ENCODE assay signal across 28 mouse cellular contexts in genomic region chr3:153799603-153800002, GRCm38 (mm10). TPM values are rescaled to one million over a fixed set of nuclear protein-coding genes. Genes with fewer than 3 reads are reported as not detected.
A peak's percentile ranks its signal among the peaks of the same experiment; 100 is the strongest.
DNase-seq lines count a peak whose midpoint lies in the region; ATAC-seq and TF ChIP-seq lines count a peak whose summit lies in the region.
"Had no signal": no experiment of that assay in that cellular context is flagged by ENCODE, and none has a peak within 500 bp of the region (broad histone marks: within the 10 kb centered on the region; RNA-seq: fewer than 3 reads in every experiment).

No protein-coding gene starts in this region.

- H3K27ac ChIP-seq in heart, embryonic 12.5 days (ENCODE audit: poor library complexity, severe bottlenecking): no peak overlapping the region
- peak overlapping the region; percentile 91 for H3K27ac ChIP-seq in liver, embryonic 13.5 days
- H3K27ac ChIP-seq in MEL (ENCODE audit: control insufficient read depth, low read depth, low read length): peak overlapping the region; percentile 90
- peak overlapping the region; percentile 81 for H3K27ac ChIP-seq in liver, embryonic 16.5 days (ENCODE audit: low read length)
- H3K27ac ChIP-seq: embryonic facial prominence, embryonic 13.5 days; embryonic facial prominence, embryonic 15.5 days; forebrain, embryonic 12.5 days had no signal

- H3K4me3 ChIP-seq in heart, embryonic 12.5 days: no peak overlapping the region
- no peak overlapping the region for H3K4me3 ChIP-seq in liver, embryonic 13.5 days (replicated peaks)
- H3K4me3 ChIP-seq in MEL (ENCODE audit: control insufficient read depth in 1 of 2, insufficient read depth in 1 of 2, low read depth in 2 of 2, low read length in 2 of 2): no peak overlapping the region
- H3K4me3 ChIP-seq in liver, embryonic 16.5 days (ENCODE audit: low read depth, low read length): no peak overlapping the region
- H3K4me3 ChIP-seq: embryonic facial prominence, embryonic 13.5 days; embryonic facial prominence, embryonic 15.5 days; erythroblast, embryonic 14.5 days; forebrain, embryonic 10.5 days; forebrain, embryonic 12.5 days had no signal

- no peaks in the 10 kb centered on the region for H3K36me3 ChIP-seq in heart, embryonic 12.5 days
- H3K36me3 ChIP-seq in liver, embryonic 13.5 days: no peaks in the 10 kb centered on the region
- H3K36me3 ChIP-seq in MEL (ENCODE audit: control insufficient read depth in 1 of 2, insufficient read depth in 2 of 2, low read length in 2 of 2): peaks cover 0 to 67% of the 10 kb centered on the region in 2 experiments; a peak in 2 of 4 replicates
- H3K36me3 ChIP-seq in liver, embryonic 16.5 days (ENCODE audit: control insufficient read depth, insufficient read depth): no peaks in the 10 kb centered on the region
- H3K36me3 ChIP-seq: embryonic facial prominence, embryonic 13.5 days; embryonic facial prominence, embryonic 15.5 days; forebrain, embryonic 10.5 days; forebrain, embryonic 12.5 days; G1E had no signal

- H3K79me2 ChIP-seq in MEL (ENCODE audit: control insufficient read depth, insufficient read depth, low read length, poor library complexity): no peaks in the 10 kb centered on the region

- no peak for TF ChIP-seq EP300 in MEL (IDR thresholded peaks at IDR 0.05; ENCODE audit: low read depth in 1 of 2, low read length in 2 of 2)

- TF ChIP-seq POLR2A in MEL (IDR thresholded peaks at IDR 0.05; ENCODE audit: control insufficient read depth in 1 of 2, insufficient read depth in 1 of 2, low read depth in 1 of 2, low read length in 2 of 2, poor library complexity in 1 of 2): no peak

- no peaks in the 10 kb centered on the region for H3K9me3 ChIP-seq in heart, embryonic 12.5 days (replicated peaks)
- no peaks in the 10 kb centered on the region for H3K9me3 ChIP-seq in liver, embryonic 13.5 days (replicated peaks)
- H3K9me3 ChIP-seq in MEL (replicated peaks; ENCODE audit: insufficient read depth, low read length): no peaks in the 10 kb centered on the region
- H3K9me3 ChIP-seq in liver, embryonic 16.5 days (replicated peaks; ENCODE audit: control insufficient read depth, low read length): no peaks in the 10 kb centered on the region
- H3K9me3 ChIP-seq: embryonic facial prominence, embryonic 13.5 days; embryonic facial prominence, embryonic 15.5 days; forebrain, embryonic 10.5 days; forebrain, embryonic 12.5 days; G1E had no signal

- H3K9ac ChIP-seq in heart, embryonic 12.5 days: no peak overlapping the region
- H3K9ac ChIP-seq in liver, embryonic 13.5 days: peak overlapping the region; percentile 64
- H3K9ac ChIP-seq in MEL (ENCODE audit: control insufficient read depth, low read depth, low read length, poor library complexity, severe bottlenecking): no peak overlapping the region
- H3K9ac ChIP-seq in liver, embryonic 16.5 days (ENCODE audit: low read depth, low read length): no peak overlapping the region
- H3K9ac ChIP-seq: embryonic facial prominence, embryonic 13.5 days; embryonic facial prominence, embryonic 15.5 days; forebrain, embryonic 12.5 days had no signal

- no peak for ATAC-seq in heart, embryonic 12.5 days (ENCODE audit: insufficient number of reproducible peaks, low FRiP score)
- ATAC-seq in liver, embryonic 13.5 days (ENCODE audit: low read depth): no peak
- no peak for ATAC-seq in liver, embryonic 16.5 days (ENCODE audit: low read depth)
- ATAC-seq: CD4-positive, CD25-positive, alpha-beta regulatory T cell, adult 4 months; forebrain, embryonic 14.5 days had no signal

- 92% methylated on average over 11 of the region's 11 CpGs for WGBS in heart, embryonic 12.5 days
- WGBS in liver, embryonic 13.5 days (ENCODE audit: insufficient replicate concordance): 93% methylated on average over 11 of the region's 11 CpGs
- WGBS in liver, embryonic 16.5 days (ENCODE audit: insufficient replicate concordance): 91% methylated on average over 11 of the region's 11 CpGs

- H3K4me2 ChIP-seq in heart, embryonic 12.5 days: no peak overlapping the region
- H3K4me2 ChIP-seq in liver, embryonic 13.5 days: no peak overlapping the region
- H3K4me2 ChIP-seq in liver, embryonic 16.5 days (ENCODE audit: low read depth, low read length): no peak overlapping the region
- H3K4me2 ChIP-seq: embryonic facial prominence, embryonic 13.5 days; embryonic facial prominence, embryonic 15.5 days; forebrain, embryonic 12.5 days had no signal

- H3K4me1 ChIP-seq in heart, embryonic 12.5 days (replicated peaks): no peaks in the 10 kb centered on the region
- H3K4me1 ChIP-seq in liver, embryonic 13.5 days (replicated peaks): peaks cover 87% of the 10 kb centered on the region
- peaks cover 46 to 67% of the 10 kb centered on the region in 2 experiments for H3K4me1 ChIP-seq in MEL (ENCODE audit: control insufficient read depth in 1 of 2, insufficient read depth in 2 of 2, low read length in 2 of 2)
- H3K4me1 ChIP-seq in liver, embryonic 16.5 days (ENCODE audit: control insufficient read depth, low read depth, low read length): peaks cover 67% of the 10 kb centered on the region
- H3K4me1 ChIP-seq: forebrain, embryonic 12.5 days had no signal

- no peak for TF ChIP-seq CTCF in MEL (IDR thresholded peaks at IDR 0.05 in 2 of 3, conservative IDR thresholded peaks at IDR 0.05 in 1 of 3; ENCODE audit: control insufficient read depth in 1 of 3, insufficient read depth in 1 of 3, low read depth in 2 of 3, low read length in 3 of 3, poor library complexity in 1 of 3, severe bottlenecking in 1 of 3)

- TF ChIP-seq RAD21 in MEL (IDR thresholded peaks at IDR 0.05; ENCODE audit: low read depth, low read length): no peak

- DNase-seq in heart, adult 11 months: peak; percentile 66
- no peak for DNase-seq in liver, embryonic 13.5 days
- DNase-seq in liver (no peak), MEL (ENCODE audit: low read depth, low spot score) (peak; percentile 21)
- no peak for DNase-seq in right cerebral cortex, postnatal 25 days
- DNase-seq: adrenal gland, adult 2 months; adrenal gland, postnatal 10 days; adrenal gland, postnatal 25 days; B cell, adult 2 months; cerebellum, adult 11 months; cerebellum, adult 18-20 months; cerebellum, adult 8-10 months; cerebellum, adult 9-11 months; cerebellum, postnatal 14 days; cerebellum, postnatal 36 days; embryo, embryonic 11 days had no signal

- H3K27me3 ChIP-seq in heart, embryonic 12.5 days (replicated peaks): no peaks in the 10 kb centered on the region
- no peaks in the 10 kb centered on the region for H3K27me3 ChIP-seq in liver, embryonic 13.5 days
- no peaks in the 10 kb centered on the region for H3K27me3 ChIP-seq in MEL (ENCODE audit: control insufficient read depth in 1 of 2, insufficient read depth in 2 of 2, low read length in 2 of 2)
- no peaks in the 10 kb centered on the region for H3K27me3 ChIP-seq in liver, embryonic 16.5 days (ENCODE audit: control insufficient read depth, insufficient read depth, low read depth, low read length)
- H3K27me3 ChIP-seq: CH12.LX; embryonic facial prominence, embryonic 13.5 days; embryonic facial prominence, embryonic 15.5 days; forebrain, embryonic 12.5 days had no signal

TF ChIP-seq in MEL, 35 proteins besides CTCF, POLR2A, EP300 and RAD21:
- TF ChIP-seq MAX (IDR thresholded peaks at IDR 0.05; ENCODE audit: low read length) (no peak), E2F4 (IDR thresholded peaks at IDR 0.05; ENCODE audit: borderline replicate concordance, low read depth, low read length) (no peak), POLR2AphosphoS5 (IDR thresholded peaks at IDR 0.05; ENCODE audit: borderline replicate concordance, low read depth, low read length) (no peak), UBTF (IDR thresholded peaks at IDR 0.05; ENCODE audit: borderline replicate concordance, insufficient read depth, low read depth, low read length) (no peak), ZKSCAN1 (IDR thresholded peaks at IDR 0.05; ENCODE audit: low read depth, low read length) (no peak)

RNA-seq across cellular contexts. Expression of gene Asb17, which starts 44.4 kb away (rescaled TPM):
- 0.32 and 0.70 TPM in 2 replicates for polyA plus RNA-seq in heart, embryonic 12.5 days (2016; fragmentation: Nextera tagmentation; extraction: Ambion mirVana)
- polyA plus RNA-seq in liver, embryonic 13.5 days (2015; fragmentation: Nextera tagmentation; extraction: Ambion mirVana): 6.4 TPM in 2 replicates
- total RNA-seq in MEL (2012; rRNA removed): 9.0 and 9.7 TPM in 2 replicates
- 1 to 10 TPM in 1 of 2 experiments, not detected in 1; 5.7 TPM for polyA plus RNA-seq in MEL (2012; ENCODE audit: insufficient read depth in 1 of 2, insufficient read length in 2 of 2, low read depth in 1 of 2, low replicate concordance in 2 of 2, missing spikeins in 1 of 2)
- polyA plus RNA-seq in liver, embryonic 16.5 days (2015; fragmentation: Nextera tagmentation; extraction: Ambion mirVana): 2.2 and 2.4 TPM in 2 replicates
- total RNA-seq: adrenal gland, adult 2 months; adrenal gland, postnatal 10 days; adrenal gland, postnatal 25 days; adrenal gland, postnatal 4 days had no signal
- polyA plus RNA-seq: adrenal gland, adult 2 months; CD4-positive, CD25-positive, alpha-beta regulatory T cell, adult 4 months; erythroblast, embryonic 14.5 days; forebrain, embryonic 12.5 days; forebrain, embryonic 14.5 days had no signal

Comparison
In these comparisons a context has a peak if more than half of its experiments do, and no peak if none do; other contexts are left out.
1. DNase-seq: peak in heart, adult 11 months (single experiment) and MEL (single experiment); none in liver, embryonic 13.5 days (single experiment), liver (single experiment) and right cerebral cortex, postnatal 25 days (single experiment).